Mouse (Mus musculus) stomach, embryonic 14.5 days (tissue): ENCODE measurements around the gene Ska3. TPM values are rescaled to one million over a fixed set of nuclear protein-coding genes. Genes with fewer than 3 reads are reported as not detected.

Source experiments
- ATAC-seq: fragments of 200-750 bp; cut with Nextera tagmentation; 2 replicates; pipeline ENCODE4 v1.8.0; 2017; ENCODE audit warnings: low read depth, moderate TSS enrichment; ENCODE audit not compliant: insufficient number of reproducible peaks, insufficient read depth, low FRiP score
- H3K27ac ChIP-seq: fragments of 300-500 bp; sonication (generic); 2 replicates; pipeline ENCODE4 v1.5.1; 2014; ENCODE audit warnings: mild to moderate bottlenecking, low read length, moderate library complexity, mixed read lengths
- H3K27me3 ChIP-seq: fragments of 300-500 bp; sonication (generic); 2 replicates; pipeline ENCODE4 v1.6.1; 2014; ENCODE audit warnings: low read length, control low read depth, mixed read lengths; ENCODE audit not compliant: control insufficient read depth, insufficient read depth
- H3K36me3 ChIP-seq: fragments of 300-500 bp; sonication (generic); 2 replicates; pipeline ENCODE4 v1.6.1; 2014; ENCODE audit warnings: mild to moderate bottlenecking, control low read depth, low read length, moderate library complexity, mixed read lengths; ENCODE audit not compliant: control insufficient read depth, insufficient read depth
- H3K4me1 ChIP-seq: fragments of 300-500 bp; sonication (generic); 2 replicates; pipeline ENCODE4 v1.6.1; 2014; ENCODE audit warnings: low read length, control low read depth, mixed read lengths; ENCODE audit not compliant: control insufficient read depth, insufficient read depth
- H3K4me2 ChIP-seq: fragments of 300-500 bp; sonication (generic); replicated peaks from 2 replicates; pipeline ENCODE4 v1.6.1; 2014; ENCODE audit warnings: low read depth, low read length, control low read depth
- H3K4me3 ChIP-seq: fragments of 300-500 bp; sonication (generic); 2 replicates; pipeline ENCODE4 v1.5.1; 2014; ENCODE audit warnings: low read depth, low read length, control low read depth
- H3K9ac ChIP-seq: fragments of 300-500 bp; sonication (generic); replicated peaks from 2 replicates; pipeline ENCODE4 v1.6.1; 2014; ENCODE audit warnings: low read depth, mild to moderate bottlenecking, control low read depth, low read length, moderate library complexity, mixed read lengths
- H3K9me3 ChIP-seq: fragments of 300-500 bp; sonication (generic); 2 replicates; pipeline ENCODE4 v1.6.1; 2016; ENCODE audit warnings: low read depth, low read length, control low read depth; ENCODE audit not compliant: control insufficient read depth
- WGBS: fragments of 180-500 bp; shearing (Covaris S2); extraction: QIAGEN DNeasy Blood & Tissue Kit; methylation state at CpG from one replicate; pipeline ENCODE4 v1.1.7; 2014; 5-methylcytosine and 5-hydroxymethylcytosine counted together
- microRNA-seq: library from miRNA; unstranded; fragments of <30 nt; microRNA quantifications from one replicate; pipeline ENCODE4, GENCODE M21; 2016
- polyA plus RNA-seq: library from polyadenylated mRNA; unstranded; fragments of >200 nt; fragmentation: Nextera tagmentation; extraction: Ambion mirVana; gene quantifications from 2 replicates; pipeline ENCODE4 v1.2.1, GENCODE M21; 2014

The Ska3 gene
- polyA plus RNA-seq, 1 experiment from 2014 or later: 37.7 TPM

- no peaks in the 10 kb centered on the region for H3K9me3 ChIP-seq
- no peaks in the 10 kb centered on the region for H3K27me3 ChIP-seq
- no peaks in the 10 kb centered on the region for H3K4me1 ChIP-seq
- H3K4me3 ChIP-seq: no peak overlapping the region
- H3K27ac ChIP-seq: no peak overlapping the region
- no peak overlapping the region for H3K9ac ChIP-seq
- H3K4me2 ChIP-seq: no peak overlapping the region
- no peak for ATAC-seq
- no peaks in the 10 kb centered on the region for H3K36me3 ChIP-seq
- 76% methylated on average over 2 of the region's 2 CpGs for WGBS
Observed at GRCm38 (mm10) chr14:57789311-57789710, 36.7 kb downstream of the Ska3 start.

GRCm38 (mm10) chr14:57787406-57787805 lies 38.6 kb downstream of the Ska3 start:
- WGBS: 48% methylated on average over 4 of the region's 4 CpGs
- Histone ChIP-seq H3K27me3 (no peaks in the 10 kb centered on the region), H3K4me2 (no peak overlapping the region), H3K27ac (no peak overlapping the region), H3K36me3 (no peaks in the 10 kb centered on the region), H3K4me3 (no peak overlapping the region), H3K9ac (no peak overlapping the region), H3K9me3 (no peaks in the 10 kb centered on the region), H3K4me1 (no peaks in the 10 kb centered on the region)
- no peak for ATAC-seq

GRCm38 (mm10) chr14:57772157-57772815 lies 53.7 kb downstream of the Ska3 start:
- no peak overlapping the region for H3K4me2 ChIP-seq
- H3K4me3 ChIP-seq: no peak overlapping the region
- no peaks in the 10 kb centered on the region for H3K4me1 ChIP-seq
- H3K9me3 ChIP-seq: no peaks in the 10 kb centered on the region
- no peaks in the 10 kb centered on the region for H3K36me3 ChIP-seq
- H3K27ac ChIP-seq: no peak overlapping the region
- ATAC-seq: no peak
- WGBS: 84% methylated on average over 6 of the region's 6 CpGs
- H3K27me3 ChIP-seq: no peaks in the 10 kb centered on the region
- no peak overlapping the region for H3K9ac ChIP-seq

GRCm38 (mm10) chr14:57769102-57769501 lies 56.9 kb downstream of the Ska3 start:
- Histone ChIP-seq H3K36me3 (no peaks in the 10 kb centered on the region), H3K9me3 (no peaks in the 10 kb centered on the region), H3K4me3 (no peak overlapping the region), H3K27ac (no peak overlapping the region), H3K27me3 (no peaks in the 10 kb centered on the region), H3K4me2 (no peak overlapping the region), H3K9ac (no peak overlapping the region), H3K4me1 (no peaks in the 10 kb centered on the region)
- ATAC-seq: no peak
- WGBS: 89% methylated on average over 5 of the region's 5 CpGs

- ATAC-seq: no peak
- no peak overlapping the region for H3K4me3 ChIP-seq
- H3K36me3 ChIP-seq: no peaks in the 10 kb centered on the region
- H3K4me2 ChIP-seq: no peak overlapping the region
- H3K27ac ChIP-seq: no peak overlapping the region
- 63% methylated on average over 10 of the region's 10 CpGs for WGBS
- no peaks in the 10 kb centered on the region for H3K9me3 ChIP-seq
- H3K27me3 ChIP-seq: no peaks in the 10 kb centered on the region
- no peaks in the 10 kb centered on the region for H3K4me1 ChIP-seq
- H3K9ac ChIP-seq: no peak overlapping the region
Observed at GRCm38 (mm10) chr14:57760447-57761412, 65.3 kb downstream of the Ska3 start.

GRCm38 (mm10) chr14:57758237-57758636 lies 67.7 kb downstream of the Ska3 start, which contains the start of gene Lats2:
Gene Lats2 (minus strand): TSS chr14:57758388.
- Histone ChIP-seq H3K9me3 (no peaks in the 10 kb centered on the region), H3K27ac (no peak within 1 kb of the TSS), H3K36me3 (no peaks in the 10 kb centered on the region), H3K9ac (no peak within 1 kb of the TSS), H3K4me1 (peaks cover 5% of the 10 kb centered on the region; the same call in 1 of the 2 replicates), H3K4me2 (no peak within 1 kb of the TSS), H3K27me3 (no peaks in the 10 kb centered on the region), H3K4me3 (no peak within 1 kb of the TSS)
- 75% methylated on average over 4 of the region's 4 CpGs for WGBS
- no peak for ATAC-seq

Small RNA genes lying within 50 kb of the gene (microRNA-seq; reads per million reads assigned to microRNA genes)
- not detected for gene Mir3077

Other genes starting within 250 kb of the Ska3 start
- 36.1 and 36.2 TPM in 2 replicates for gene Xpo4, start 160.8 kb downstream of the Ska3 start, polyA plus RNA-seq
- gene Gm49361, start 80.1 kb downstream of the Ska3 start, polyA plus RNA-seq: not detected in 2 replicates
- 20.8 and 21.5 TPM in 2 replicates for gene Lats2, start 67.8 kb downstream of the Ska3 start, polyA plus RNA-seq
- gene Sap18, start 28.0 kb downstream of the Ska3 start, polyA plus RNA-seq: 41.8 and 59.4 TPM in 2 replicates
- 153 and 167 TPM in 2 replicates for gene Mrpl57, start within 50 bp of the Ska3 start, polyA plus RNA-seq
- 75.8 and 82.2 TPM in 2 replicates for gene Zdhhc20, start 64.1 kb upstream of the Ska3 start, polyA plus RNA-seq
- gene Micu2, start 173.1 kb upstream of the Ska3 start, polyA plus RNA-seq: 54.9 and 59.3 TPM in 2 replicates
- gene Fgf9, start 244.4 kb upstream of the Ska3 start, polyA plus RNA-seq: 12.6 and 13.3 TPM in 2 replicates